Mouse (Mus musculus): ENCODE measurements around the gene Palmd. TPM values are rescaled to one million over a fixed set of nuclear protein-coding genes. Genes with fewer than 3 reads are reported as not detected.

The Palmd gene
- polyA plus RNA-seq, 1 experiment from 2014 or later: 6.6 TPM

Other genes starting within 250 kb of the Palmd start
- gene Agl, start 160.8 kb downstream of the Palmd start, polyA plus RNA-seq (2014; fragmentation: Nextera tagmentation; extraction: Ambion mirVana): 14.9 and 17.4 TPM in 2 replicates
- 11.3 and 12.2 TPM in 2 replicates for gene Frrs1, start 109.5 kb downstream of the Palmd start, polyA plus RNA-seq (2014; fragmentation: Nextera tagmentation; extraction: Ambion mirVana)
- not detected in 2 replicates for gene 4930455H04Rik, start 720 bp downstream of the Palmd start, polyA plus RNA-seq (2014; fragmentation: Nextera tagmentation; extraction: Ambion mirVana)